23 mouse cellular contexts compared by ENCODE assay signal in the genomic region with DNA sequence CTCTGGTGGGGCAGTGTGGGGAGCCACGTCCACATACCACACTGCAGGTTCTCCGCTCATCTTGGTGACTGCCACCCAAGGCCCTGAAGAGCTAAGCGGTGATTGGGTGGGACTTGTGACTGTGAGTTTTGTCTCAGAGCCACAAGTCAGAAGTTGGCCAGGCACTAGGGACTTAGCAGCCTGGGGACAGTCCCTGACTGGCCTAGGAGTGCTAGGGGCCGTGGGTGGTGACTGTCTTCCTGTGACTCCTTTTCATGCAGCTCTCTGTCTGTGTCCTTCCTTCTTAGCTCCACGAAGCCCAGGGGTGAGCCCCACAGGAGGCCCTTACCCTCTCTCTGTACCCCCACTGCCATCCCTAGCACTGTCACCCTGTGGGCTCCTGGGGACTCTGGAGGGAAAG. TPM values are rescaled to one million over a fixed set of nuclear protein-coding genes. Genes with fewer than 3 reads are reported as not detected.
"Had no signal": no experiment of that assay in that cellular context is flagged by ENCODE, and none has a peak within 500 bp of the region (broad histone marks: within the 10 kb centered on the region; RNA-seq: fewer than 3 reads in every experiment).

No protein-coding gene starts in this region.

- DNase-seq: kidney, postnatal 25 days; layer of hippocampus, postnatal 36 days; lung, adult 2 months; lung, postnatal 14 days; lung, postnatal 4 days; right cerebral cortex, adult 18-20 months; right cerebral cortex, postnatal 14 days; right cerebral cortex, postnatal 4 days; thymus, adult 2 months; thymus, postnatal 14 days; thymus, postnatal 4 days had no signal

- H3K27me3 ChIP-seq: limb, embryonic 12.5 days; limb, embryonic 15.5 days; liver, embryonic 12.5 days; liver, embryonic 15.5 days; midbrain, embryonic 12.5 days; midbrain, embryonic 15.5 days; neural tube, embryonic 12.5 days; neural tube, embryonic 15.5 days had no signal

- H3K9ac ChIP-seq: limb, embryonic 12.5 days; limb, embryonic 15.5 days; liver, embryonic 12.5 days; liver, embryonic 15.5 days; midbrain, embryonic 12.5 days; midbrain, embryonic 15.5 days; neural tube, embryonic 12.5 days; neural tube, embryonic 15.5 days had no signal

- H3K9me3 ChIP-seq: limb, embryonic 15.5 days; liver, embryonic 12.5 days; liver, embryonic 15.5 days; midbrain, embryonic 15.5 days; neural tube, embryonic 12.5 days; neural tube, embryonic 15.5 days had no signal

- H3K4me2 ChIP-seq: limb, embryonic 12.5 days; limb, embryonic 15.5 days; liver, embryonic 12.5 days; liver, embryonic 15.5 days; midbrain, embryonic 12.5 days; midbrain, embryonic 15.5 days; neural tube, embryonic 12.5 days; neural tube, embryonic 15.5 days had no signal

- ATAC-seq: liver, embryonic 12.5 days; midbrain, embryonic 15.5 days had no signal

- H3K4me3 ChIP-seq: left cerebral cortex, adult 2 months; limb, embryonic 12.5 days; limb, embryonic 15.5 days; liver, embryonic 12.5 days; liver, embryonic 15.5 days; midbrain, embryonic 12.5 days; midbrain, embryonic 15.5 days; neural tube, embryonic 12.5 days; neural tube, embryonic 15.5 days had no signal

- H3K4me1 ChIP-seq: limb, embryonic 12.5 days; midbrain, embryonic 15.5 days had no signal

- H3K27ac ChIP-seq: kidney, postnatal 0 days; left cerebral cortex, adult 2 months; limb, embryonic 12.5 days; limb, embryonic 15.5 days; liver, embryonic 12.5 days; liver, embryonic 15.5 days; midbrain, embryonic 12.5 days; midbrain, embryonic 15.5 days; neural tube, embryonic 12.5 days; neural tube, embryonic 15.5 days; stomach, postnatal 0 days had no signal

RNA-seq across cellular contexts. Expression of gene Prrx2, which starts 14.9 kb away (rescaled TPM):
- total RNA-seq: megakaryocyte, adult 5-6 weeks had no signal
- polyA plus RNA-seq: liver, embryonic 15.5 days had no signal

RNA-seq across cellular contexts. Expression of gene 1700001O22Rik, which starts 16.4 kb away (rescaled TPM):
- total RNA-seq: megakaryocyte, adult 5-6 weeks had no signal
- polyA plus RNA-seq: liver, embryonic 15.5 days had no signal
